Mouse (Mus musculus) kidney, adult 2 months (tissue): ENCODE measurements at regions not wholly inside any gene's neighbourhood (a gene's known extent, or its start where the extent isn't known, plus 50 kb on each side); places are given as distances from the start of the nearest gene placed in this dataset.

Source experiments
- DNase-seq: peaks from one replicate; pipeline ENCODE4 v3.0.0; 2021
- H3K27ac ChIP-seq: fragments of 200-500 bp; 2 replicates; pipeline ENCODE4 v1.5.1; 2012; ENCODE audit warnings: low read depth, low read length, control low read depth, inconsistent platforms; ENCODE audit not compliant: insufficient read depth
- H3K27me3 ChIP-seq: fragments of 200-500 bp; replicated peaks from 2 replicates; pipeline ENCODE4 v1.6.1; 2012; ENCODE audit warnings: mild to moderate bottlenecking, moderate library complexity, low read length, inconsistent platforms; ENCODE audit not compliant: control insufficient read depth, insufficient read depth
- H3K36me3 ChIP-seq: fragments of 200-500 bp; 2 replicates; pipeline ENCODE4 v1.6.1; 2012; ENCODE audit warnings: mild to moderate bottlenecking, moderate library complexity, low read length, inconsistent platforms; ENCODE audit not compliant: control insufficient read depth, insufficient read depth
- H3K4me1 ChIP-seq: fragments of 200-500 bp; 2 replicates; pipeline ENCODE4 v1.6.1; 2011; ENCODE audit warnings: low read length; ENCODE audit not compliant: control insufficient read depth, insufficient read depth
- H3K4me3 ChIP-seq: fragments of 200-500 bp; 2 replicates; pipeline ENCODE4 v1.5.1; 2011; ENCODE audit warnings: mild to moderate bottlenecking, low read depth, low read length, control low read depth; ENCODE audit not compliant: insufficient read depth
- CTCF ChIP-seq: fragments of 200-500 bp; conservative IDR thresholded peaks from 2 replicates; pipeline ENCODE4 v1.5.1; 2011; ENCODE audit warnings: low read depth, mild to moderate bottlenecking, control low read depth, low read length, moderate library complexity, mixed read lengths; ENCODE audit not compliant: insufficient read depth, insufficient read length
- POLR2A ChIP-seq: fragments of 200-500 bp; IDR thresholded peaks from one replicate; pipeline ENCODE4 v1.6.1; 2011; ENCODE audit warnings: low read depth, low read length, control low read depth
- WGBS: fragments of 180-500 bp; shearing (Covaris S2); methylation state at CpG from one replicate; pipeline ENCODE4 v1.1.7; 2018; 5-methylcytosine and 5-hydroxymethylcytosine counted together

- Histone ChIP-seq H3K4me3 (no peak overlapping the region), H3K4me1 (no peaks in the 10 kb centered on the region), H3K27me3 (no peaks in the 10 kb centered on the region), H3K27ac (no peak overlapping the region), H3K36me3 (no peaks in the 10 kb centered on the region)
- TF ChIP-seq POLR2A (no peak), CTCF (no peak)
- DNase-seq = no peak
- WGBS = 91% methylated on average over 8 of the region's 8 CpGs
These were observed 287.1 kb downstream of the Gm11011 start for GRCm38 (mm10) chr2:169300411-169300810.

GRCm38 (mm10) chr2:169297841-169298627 is 289.5 kb downstream of the Gm11011 start:
- Histone ChIP-seq H3K36me3 (no peaks in the 10 kb centered on the region), H3K4me1 (no peaks in the 10 kb centered on the region), H3K4me3 (no peak overlapping the region), H3K27me3 (no peaks in the 10 kb centered on the region), H3K27ac (no peak overlapping the region)
- TF ChIP-seq CTCF (no peak), POLR2A (no peak)
- WGBS = 18% methylated on average over 21 of the region's 21 CpGs
- DNase-seq = peak; percentile 33

- no peak for DNase-seq
- WGBS = 73% methylated on average over 4 of the region's 4 CpGs
These were observed 290.3 kb downstream of the Gm11011 start for GRCm38 (mm10) chr2:169297226-169297625.

GRCm38 (mm10) chr2:169293351-169293750 is 294.2 kb downstream of the Gm11011 start:
- DNase-seq = no peak
- Histone ChIP-seq H3K36me3 (no peaks in the 10 kb centered on the region), H3K27ac (no peak overlapping the region), H3K4me1 (no peaks in the 10 kb centered on the region), H3K27me3 (no peaks in the 10 kb centered on the region), H3K4me3 (no peak overlapping the region)
- TF ChIP-seq CTCF = no peak
- no peak for TF ChIP-seq POLR2A
- WGBS = 63% methylated on average over 3 of the region's 3 CpGs

More at GRCm38 (mm10) chr2:169297226-169297625, 290.3 kb downstream of the Gm11011 start:
- Histone ChIP-seq H3K36me3 (no peaks in the 10 kb centered on the region), H3K27me3 (no peaks in the 10 kb centered on the region), H3K27ac (no peak overlapping the region), H3K4me1 (no peaks in the 10 kb centered on the region), H3K4me3 (no peak overlapping the region)
- TF ChIP-seq POLR2A (no peak), CTCF (no peak)

GRCm38 (mm10) chr2:169288891-169289605 is 298.5 kb downstream of the Gm11011 start:
- no peak for TF ChIP-seq POLR2A
- no peak for TF ChIP-seq CTCF
- no peak overlapping the region for H3K27ac ChIP-seq
- no peaks in the 10 kb centered on the region for H3K4me1 ChIP-seq
- no peaks in the 10 kb centered on the region for H3K27me3 ChIP-seq
- no peak for DNase-seq
- H3K4me3 ChIP-seq = no peak overlapping the region
- 94% methylated on average over 12 of the region's 12 CpGs for WGBS
- no peaks in the 10 kb centered on the region for H3K36me3 ChIP-seq

- no peak for TF ChIP-seq CTCF
- TF ChIP-seq POLR2A = no peak
- 82% methylated on average over 7 of the region's 7 CpGs for WGBS
- H3K4me3 ChIP-seq = no peak overlapping the region
- H3K27ac ChIP-seq = no peak overlapping the region
- DNase-seq = no peak
- no peaks in the 10 kb centered on the region; the same call in 1 of the 2 replicates for H3K27me3 ChIP-seq
- H3K36me3 ChIP-seq = no peaks in the 10 kb centered on the region
- H3K4me1 ChIP-seq = no peaks in the 10 kb centered on the region
These were observed 300.8 kb downstream of the Gm11011 start for GRCm38 (mm10) chr2:169286701-169287100.

- no peak for TF ChIP-seq CTCF
- TF ChIP-seq POLR2A = no peak
- H3K36me3 ChIP-seq = no peaks in the 10 kb centered on the region
- H3K27ac ChIP-seq = no peak overlapping the region
- WGBS = 70% methylated on average over 13 of the region's 13 CpGs
- no peak for DNase-seq
- no peaks in the 10 kb centered on the region for H3K4me1 ChIP-seq
- no peak overlapping the region for H3K4me3 ChIP-seq
- no peaks in the 10 kb centered on the region; the same call in 1 of the 2 replicates for H3K27me3 ChIP-seq
These were observed 304.9 kb downstream of the Gm11011 start for GRCm38 (mm10) chr2:169282508-169283117.
